Mouse (Mus musculus) kidney, adult 8-10 months (tissue): ENCODE results near the gene Ube2j2.

Experiments
- DNase-seq, 2 experiments: peaks; one replicate each; pipeline ENCODE4 v3.0.0; 2022

Gene Ube2j2

DNA sequence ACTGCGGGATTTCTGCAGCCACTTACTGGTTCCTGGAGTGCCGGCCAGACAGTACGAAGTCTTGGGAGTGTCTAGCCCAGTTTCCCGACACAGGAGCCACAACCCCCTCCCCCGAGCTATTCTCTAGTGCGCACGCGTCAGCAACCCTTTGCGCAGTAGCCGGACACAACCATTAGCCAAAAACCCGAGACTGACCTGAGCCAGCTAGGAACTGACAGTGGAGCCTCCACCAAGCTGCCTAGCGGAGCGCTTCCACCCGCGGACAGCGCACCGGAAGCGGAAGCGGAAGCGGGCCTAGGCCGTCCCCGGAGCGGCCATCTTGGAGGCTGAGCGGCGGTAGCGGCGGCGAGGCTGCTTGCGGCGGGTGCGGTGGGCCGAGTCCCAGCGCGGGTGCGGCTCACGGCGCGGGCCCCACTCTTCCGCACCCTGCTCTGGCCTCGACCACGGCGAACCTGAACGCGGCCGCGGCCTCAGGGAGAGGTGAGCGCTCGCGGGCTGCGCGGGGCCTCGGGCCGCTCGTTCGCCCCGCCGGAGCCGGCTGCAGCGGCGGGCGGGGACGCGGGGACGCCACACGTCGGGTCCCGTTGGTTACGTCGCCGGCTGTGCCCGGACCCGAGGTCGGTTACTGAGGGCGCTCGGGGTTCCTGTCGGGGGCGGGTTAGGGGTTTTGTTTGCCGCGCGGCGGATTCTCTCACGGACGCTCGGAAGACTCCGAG, at the start of gene Ube2j2:
Gene Ube2j2, plus strand, starts transcription at position 298 of the 716 bp plus-strand sequence.
- peak; percentile 96 to 98 for DNase-seq

DNA sequence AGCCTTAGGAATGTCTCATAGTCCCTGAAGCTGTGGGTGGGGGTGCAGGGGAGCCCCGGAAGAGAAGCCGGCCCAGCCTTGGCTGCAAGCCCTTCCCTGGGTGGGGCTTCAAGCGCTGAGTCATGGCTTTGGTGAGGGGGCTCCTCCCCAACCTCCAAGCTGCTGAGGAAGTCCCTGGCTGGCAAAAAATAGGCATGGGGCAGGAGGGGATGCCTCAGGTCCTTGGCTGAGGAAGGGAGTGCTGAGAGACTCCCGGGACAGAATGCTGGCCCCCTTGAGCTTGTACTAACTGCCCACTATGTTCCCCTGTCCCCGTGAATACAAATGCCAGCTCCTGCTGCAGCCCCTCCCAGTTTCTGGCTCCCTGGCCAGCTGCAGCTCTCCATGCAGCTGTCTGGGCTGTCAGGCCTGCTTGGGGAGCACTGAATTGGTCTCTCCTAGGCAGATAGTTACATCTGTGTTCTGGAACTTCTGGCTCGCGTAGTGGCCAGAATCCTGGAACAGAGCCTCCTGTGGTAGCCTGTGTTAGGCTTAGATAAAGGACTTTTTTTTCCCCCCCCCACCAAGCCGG, 49.2 kb upstream of the Ube2j2 start:
- DNase-seq = peak; percentile 55 to 60

DNA sequence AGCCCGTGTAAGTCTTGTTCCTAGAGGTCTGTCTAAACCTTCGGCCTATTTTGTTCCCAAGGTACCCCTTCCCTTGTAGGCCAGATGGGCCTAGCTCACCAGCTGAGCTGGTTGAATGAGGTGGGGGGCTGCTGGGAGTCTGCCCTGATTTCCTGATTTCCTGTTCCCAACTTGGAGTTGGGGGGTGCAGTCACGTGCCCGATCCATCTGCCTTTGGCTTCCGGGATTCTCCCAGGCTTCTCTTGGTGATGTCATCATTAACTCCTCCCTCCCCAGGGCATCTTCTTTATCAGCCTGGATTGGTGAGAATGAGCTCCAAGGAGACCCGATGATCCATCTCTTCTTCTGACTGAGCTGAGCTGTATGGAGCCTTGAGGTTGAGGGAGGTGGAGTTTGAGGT, 48.4 kb upstream of the Ube2j2 start:
- DNase-seq = peak; percentile 43 to 60

- DNase-seq = no peak
Observed at GRCm38 (mm10) chr4:155895826-155896225, 47.8 kb upstream of the Ube2j2 start.

DNA sequence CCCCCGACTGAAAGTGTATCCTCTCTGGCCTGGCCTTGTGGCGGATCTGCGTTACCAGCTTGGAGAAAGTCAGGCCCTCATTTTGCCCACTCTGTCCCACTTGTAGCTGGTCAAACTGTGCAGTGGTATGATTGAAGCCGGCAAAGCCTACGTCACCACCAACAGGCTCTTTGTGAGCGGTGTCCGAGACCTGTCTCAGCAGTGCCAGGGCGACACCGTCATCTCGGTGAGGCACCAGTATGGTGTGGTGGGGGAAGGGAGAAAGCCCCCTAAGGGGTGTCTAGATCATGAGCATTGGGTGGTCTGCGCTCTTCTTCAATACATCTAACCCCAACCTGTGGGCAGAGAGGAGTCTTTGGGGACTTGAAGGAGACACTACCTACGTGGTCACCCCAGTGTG, 47.2 kb upstream of the Ube2j2 start:
- no peak for DNase-seq

DNA sequence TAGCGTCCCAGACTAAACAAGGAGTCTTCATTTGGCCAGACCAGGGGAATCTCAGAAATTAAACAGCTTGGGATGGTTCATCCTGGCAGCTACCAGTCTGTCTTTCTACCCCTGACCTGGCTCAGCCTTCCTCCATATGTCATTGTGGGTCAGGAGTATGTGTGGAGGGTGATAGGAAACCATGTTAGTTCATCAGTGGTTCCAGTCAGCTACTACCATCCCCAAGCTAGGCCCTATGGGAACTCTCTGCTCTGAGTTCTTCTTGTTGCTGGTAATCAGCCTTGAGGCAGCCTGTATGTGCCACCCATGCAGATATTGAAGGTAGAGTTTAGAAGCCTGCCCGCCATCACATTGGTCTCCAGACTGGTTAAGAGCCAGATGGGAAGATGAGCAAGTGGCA, 45.3 kb upstream of the Ube2j2 start:
- no peak for DNase-seq

DNA sequence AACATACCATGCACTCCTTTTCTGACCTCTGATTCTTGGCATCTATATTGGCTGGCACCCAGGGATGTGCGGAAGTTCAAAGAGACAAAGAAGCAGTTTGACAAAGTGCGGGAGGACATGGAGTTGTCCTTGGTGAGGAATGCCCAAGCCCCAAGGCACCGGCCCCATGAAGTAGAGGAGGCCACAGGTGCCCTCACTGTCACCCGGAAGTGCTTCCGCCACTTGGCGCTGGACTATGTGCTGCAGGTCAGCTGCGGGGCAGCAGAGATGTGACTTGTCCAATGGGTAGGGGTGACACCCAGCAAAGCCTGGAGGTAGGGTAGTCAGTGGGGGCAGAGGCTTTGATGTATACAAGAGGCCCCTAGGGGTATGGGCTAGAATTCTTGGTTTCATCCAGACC, 44.3 kb upstream of the Ube2j2 start:
- DNase-seq = no peak

DNA sequence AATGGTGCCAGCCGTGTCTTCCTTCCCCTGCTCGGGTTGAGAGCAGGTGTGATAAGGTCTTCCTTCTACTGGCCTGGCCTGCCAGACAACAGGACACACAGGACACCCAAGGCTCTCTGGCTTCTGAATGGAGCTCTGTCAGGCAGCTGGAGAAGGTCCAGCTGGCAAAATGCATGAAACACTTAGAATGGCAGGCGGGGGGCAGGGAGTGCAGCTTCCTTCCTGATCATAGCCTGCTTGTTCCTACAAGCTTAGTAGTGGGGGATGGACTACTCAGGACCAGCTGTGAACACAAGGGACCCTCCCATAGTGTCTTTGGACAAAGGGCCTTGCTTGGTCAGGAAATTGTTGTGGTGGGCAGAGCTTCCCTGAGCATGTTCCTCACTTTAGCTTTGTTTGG, 42.4 kb upstream of the Ube2j2 start:
- DNase-seq = no peak

GRCm38 (mm10) chr4:155903246-155903645, 40.4 kb upstream of the Ube2j2 start:
- no peak for DNase-seq

- DNase-seq = peak in 1 of 2 experiments; percentile 38
Observed at GRCm38 (mm10) chr4:155904318-155905102, 39.1 kb upstream of the Ube2j2 start.

GRCm38 (mm10) chr4:155905634-155906033, 38.0 kb upstream of the Ube2j2 start:
- no peak for DNase-seq

- DNase-seq = no peak
Observed at GRCm38 (mm10) chr4:155906125-155906524, 37.5 kb upstream of the Ube2j2 start.

GRCm38 (mm10) chr4:155907003-155907402, 36.6 kb upstream of the Ube2j2 start:
- DNase-seq = no peak

- no peak for DNase-seq
Observed at GRCm38 (mm10) chr4:155908281-155908680, 35.4 kb upstream of the Ube2j2 start.

GRCm38 (mm10) chr4:155908751-155909150, 34.9 kb upstream of the Ube2j2 start:
- no peak for DNase-seq

GRCm38 (mm10) chr4:155932031-155932430, 11.6 kb upstream of the Ube2j2 start:
- no peak for DNase-seq

GRCm38 (mm10) chr4:155943049-155943452, 580 bp upstream of the Ube2j2 start:
- DNase-seq = peak in 1 of 2 experiments; percentile 15

DNA sequence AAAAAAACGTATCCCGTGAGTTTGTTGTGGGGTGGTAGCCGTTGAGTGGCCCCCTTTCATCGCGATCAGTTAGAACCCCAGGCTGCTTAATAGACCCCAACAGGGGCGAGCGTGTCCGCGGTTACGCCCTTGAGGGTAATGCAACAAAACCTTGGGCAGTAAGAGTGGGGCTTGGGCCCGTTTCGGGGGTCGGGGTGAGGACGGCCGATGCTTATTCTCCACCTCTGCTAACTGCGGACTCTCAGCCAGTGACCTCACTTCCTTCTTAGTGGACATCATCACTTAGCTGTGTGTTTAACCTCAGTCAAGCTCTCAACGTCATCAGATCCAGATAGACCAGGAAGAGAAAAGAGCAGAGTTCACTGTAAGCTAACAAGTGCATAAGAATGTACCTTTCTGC, 640 bp downstream of the Ube2j2 start:
- peak in 1 of 2 experiments; percentile 9 for DNase-seq

- DNase-seq = no peak
Observed at GRCm38 (mm10) chr4:155947094-155947493, 3.5 kb downstream of the Ube2j2 start.

- DNase-seq = no peak
Observed at GRCm38 (mm10) chr4:155955491-155955890, 11.9 kb downstream of the Ube2j2 start.

- peak; percentile 48 to 81 for DNase-seq
Observed at GRCm38 (mm10) chr4:155959275-155959674, 15.6 kb downstream of the Ube2j2 start.

- DNase-seq = peak; percentile 61 to 69
Observed at GRCm38 (mm10) chr4:155962167-155962971, 18.7 kb downstream of the Ube2j2 start, which contains the start of gene C1qtnf12. TSS of gene C1qtnf12 (plus strand) at chr4:155962318.

DNA sequence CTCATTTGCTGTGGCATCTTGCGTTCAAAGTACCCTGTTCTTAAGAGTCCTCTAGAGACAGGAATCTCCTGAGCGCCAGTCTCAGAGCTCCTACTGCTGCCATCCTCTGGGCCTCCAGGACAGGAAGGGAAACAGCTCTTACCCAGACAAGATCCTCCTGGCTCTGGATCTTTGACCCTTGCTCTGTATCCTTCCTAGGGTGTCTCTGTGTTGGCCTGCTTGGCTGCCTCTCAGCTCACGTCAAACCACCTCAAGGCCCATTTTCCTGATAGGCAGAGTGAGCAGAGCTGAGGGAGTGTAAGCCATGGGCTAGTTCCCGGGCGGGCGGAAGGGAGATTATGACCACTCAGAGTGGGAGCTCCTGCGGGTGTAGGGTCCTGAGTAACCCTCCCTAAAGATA, 19.5 kb downstream of the Ube2j2 start:
- peak; percentile 51 to 59 for DNase-seq
